Mouse (Mus musculus) heart, adult 18-20 months (tissue): ENCODE results near the gene Lrrn2. TPM values are rescaled to one million over a fixed set of nuclear protein-coding genes. Genes with fewer than 3 reads are reported as not detected.
A peak's percentile ranks its signal among the peaks of the same experiment; 100 is the strongest.
"Not testable (repeated sequence)": the region's sequence is repeated elsewhere in the genome, so short reads cannot be mapped to it uniquely, and the experiment has no call there.

Experiments
- DNase-seq, 2 experiments: peaks; one replicate each; pipeline ENCODE4 v3.0.0; 2021 to 2022; ENCODE audit warnings: mixed read lengths in 1 of 2
- microRNA-seq, 2 experiments: library from miRNA; unstranded; fragments of <30 nt; microRNA quantifications; one replicate each; pipeline ENCODE4 v1.2.0; 2022
- total RNA-seq, 2 experiments: library from RNA; stranded (reverse); gene quantifications; 2 replicates each; pipeline ENCODE4 v1.2.3; 2021

Lrrn2 gene
- total RNA-seq, 2 experiments from 2014 or later, result 3.8 to 4.2 TPM

- no peak for DNase-seq
These were observed 48.8 kb downstream of the Lrrn2 start for GRCm38 (mm10) chr1:132928907-132929250.

GRCm38 (mm10) chr1:132930291-132930690, 50.2 kb downstream of the Lrrn2 start:
- no peak for DNase-seq

- DNase-seq, result peak in 1 of 2 experiments; percentile 8
These were observed 52.3 kb downstream of the Lrrn2 start for GRCm38 (mm10) chr1:132932421-132932820.

- peak; percentile 9 to 26 for DNase-seq
These were observed 54.8 kb downstream of the Lrrn2 start for GRCm38 (mm10) chr1:132934856-132935255.

GRCm38 (mm10) chr1:132937296-132938030, 57.4 kb downstream of the Lrrn2 start:
- no peak for DNase-seq

- peak in 1 of 2 experiments; percentile 9 for DNase-seq
These were observed 58.9 kb downstream of the Lrrn2 start for GRCm38 (mm10) chr1:132938975-132939374.

GRCm38 (mm10) chr1:132945826-132946225, 65.8 kb downstream of the Lrrn2 start:
- DNase-seq, result no peak

- DNase-seq, result no peak
These were observed 67.7 kb downstream of the Lrrn2 start for GRCm38 (mm10) chr1:132947811-132948210.

- no peak for DNase-seq
These were observed 76.7 kb downstream of the Lrrn2 start for GRCm38 (mm10) chr1:132956809-132957208.

GRCm38 (mm10) chr1:132961751-132962150, 81.7 kb downstream of the Lrrn2 start:
- no peak for DNase-seq

GRCm38 (mm10) chr1:132964106-132964505, 84.0 kb downstream of the Lrrn2 start:
- no peak for DNase-seq

GRCm38 (mm10) chr1:132964691-132965090, 84.6 kb downstream of the Lrrn2 start:
- peak; percentile 9 to 24 for DNase-seq

GRCm38 (mm10) chr1:132968659-132969058, 88.6 kb downstream of the Lrrn2 start:
- peak; percentile 29 to 83 for DNase-seq

GRCm38 (mm10) chr1:132977402-132977801, 97.3 kb downstream of the Lrrn2 start:
- no peak for DNase-seq

- DNase-seq, result no peak
These were observed 101.2 kb downstream of the Lrrn2 start for GRCm38 (mm10) chr1:132981232-132981631.

GRCm38 (mm10) chr1:132982728-132983127, 102.7 kb downstream of the Lrrn2 start:
- peak; percentile 16 to 71 for DNase-seq

GRCm38 (mm10) chr1:132988556-132989459, 108.7 kb downstream of the Lrrn2 start:
- DNase-seq, result not testable (repeated sequence)

Small RNA genes lying within 50 kb of the gene (microRNA-seq; reads per million reads assigned to microRNA genes)
- gene Gm44300, result 0 reads per million in 2 experiments

Other genes starting within 250 kb of the Lrrn2 start
- under 1 TPM; 0.35 to 0.39 TPM for gene Nfasc, start 138.5 kb upstream of the Lrrn2 start, total RNA-seq
- gene Mdm4, start 150.3 kb downstream of the Lrrn2 start, total RNA-seq, result 10 to 100 TPM; 19.7 to 27.7 TPM
- gene Pik3c2b, start 165.4 kb downstream of the Lrrn2 start, total RNA-seq, result 10 to 100 TPM; 13.9 to 14.3 TPM